Mouse (Mus musculus) liver, postnatal 0 days (tissue): ENCODE data around the gene Usf1.

Source experiments
- CTCF ChIP-seq: sonication (generic); IDR thresholded peaks from 2 replicates; pipeline ENCODE4 v1.5.1; 2016; ENCODE audit warnings: antibody characterized with exemption, low read depth
- EP300 ChIP-seq: IDR thresholded peaks from 2 replicates; pipeline ENCODE4 v1.6.1; 2016; ENCODE audit warnings: antibody characterized with exemption, low read depth, mild to moderate bottlenecking

DNA sequence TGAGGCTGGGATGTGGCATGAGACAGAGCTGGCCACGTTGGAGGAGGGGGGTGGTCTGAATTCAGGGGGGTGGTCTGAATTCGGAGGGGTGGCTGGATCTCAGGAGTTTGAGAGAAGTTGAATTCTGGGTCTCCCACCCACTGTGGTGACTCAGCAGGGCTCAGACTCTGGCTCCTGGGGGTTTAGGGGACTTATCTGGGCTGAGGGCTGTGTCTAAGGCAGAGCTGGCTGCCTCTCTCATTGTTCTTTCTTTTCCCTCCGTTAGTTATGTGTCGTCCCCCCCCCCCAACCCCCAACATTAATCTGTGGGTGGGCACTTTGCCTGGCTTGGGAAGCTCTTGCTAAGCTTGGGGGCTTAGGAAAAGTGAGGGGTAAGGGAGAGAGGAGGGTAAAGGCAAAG, 37.2 kb upstream of the Usf1 start:
- TF ChIP-seq CTCF (no peak), EP300 (no peak)
